Mouse (Mus musculus) gastrocnemius, postnatal 36 days (tissue): ENCODE results near the gene Eepd1. TPM values are rescaled to one million over a fixed set of nuclear protein-coding genes. Genes with fewer than 3 reads are reported as not detected.

Experiments
- DNase-seq, 2 experiments: peaks; one replicate each; pipeline ENCODE4 v3.0.0; 2022
- intact Hi-C: fragments of 180-260 bp; cut with DNase I; formaldehyde crosslinking; loops from one replicate; pipeline ENCODE4 v1.15.1; 2025
- total RNA-seq, 2 experiments: library from RNA; stranded (reverse); gene quantifications; 2 replicates each; pipeline ENCODE4 v1.2.3; 2021

The Eepd1 gene
- total RNA-seq, 2 experiments from 2014 or later, result 78.3 to 94.2 TPM

DNA sequence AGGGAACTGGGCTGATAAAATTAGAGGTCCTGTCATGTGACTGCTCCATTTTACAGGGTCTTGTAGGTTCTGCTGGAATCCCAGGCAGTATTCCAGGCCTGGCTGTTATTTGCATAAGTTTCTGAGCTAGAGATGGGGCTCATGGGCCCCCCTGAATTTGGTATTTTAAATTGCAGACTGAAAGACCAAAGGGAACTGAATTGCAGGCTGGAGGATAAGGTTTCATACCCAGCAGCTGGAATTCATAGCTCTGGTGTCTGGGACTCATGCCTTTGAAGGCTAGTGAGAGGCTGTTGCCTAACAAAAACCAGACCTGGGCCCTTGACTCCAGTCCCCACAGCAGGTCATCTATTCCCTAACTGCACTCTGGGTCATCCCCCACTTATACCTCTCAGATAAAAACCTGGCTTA lies 45.6 kb downstream of the Eepd1 start:
- DNase-seq, result no peak
- intact Hi-C loops, result no loop called here

DNA sequence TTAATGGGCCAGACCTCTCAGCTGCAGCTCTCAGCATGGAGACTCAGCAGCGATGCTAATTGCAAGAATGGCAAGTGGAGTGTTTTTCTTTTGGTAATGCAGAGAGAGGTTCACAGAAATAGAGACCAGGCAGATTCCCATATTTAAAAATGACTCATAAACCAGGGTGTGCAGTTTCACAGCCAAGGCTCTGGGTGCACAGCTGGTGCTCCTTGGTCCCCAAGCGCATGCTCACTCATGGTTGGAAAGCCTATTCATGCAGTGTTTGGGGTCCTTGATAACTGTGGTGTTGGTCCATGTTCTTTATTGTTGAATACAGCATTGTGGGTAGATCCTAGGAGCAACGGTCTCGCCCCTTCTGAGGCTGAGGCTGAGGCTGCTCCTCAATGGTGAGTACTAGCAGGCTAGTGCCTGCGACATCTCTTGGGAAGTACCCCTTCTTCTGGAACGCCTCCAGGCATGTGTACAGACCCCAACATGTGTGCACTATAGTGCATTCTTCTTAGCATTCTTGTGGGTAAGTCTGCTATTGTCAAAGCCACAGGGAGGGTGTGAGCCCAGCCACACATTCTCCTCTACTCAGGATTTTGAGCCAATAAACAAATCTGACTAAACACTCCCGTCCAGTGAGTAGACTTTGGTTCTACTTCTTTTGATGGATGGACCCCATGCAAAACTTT lies 46.2 kb downstream of the Eepd1 start:
- intact Hi-C loops, result no loop called here
- DNase-seq, result no peak

DNA sequence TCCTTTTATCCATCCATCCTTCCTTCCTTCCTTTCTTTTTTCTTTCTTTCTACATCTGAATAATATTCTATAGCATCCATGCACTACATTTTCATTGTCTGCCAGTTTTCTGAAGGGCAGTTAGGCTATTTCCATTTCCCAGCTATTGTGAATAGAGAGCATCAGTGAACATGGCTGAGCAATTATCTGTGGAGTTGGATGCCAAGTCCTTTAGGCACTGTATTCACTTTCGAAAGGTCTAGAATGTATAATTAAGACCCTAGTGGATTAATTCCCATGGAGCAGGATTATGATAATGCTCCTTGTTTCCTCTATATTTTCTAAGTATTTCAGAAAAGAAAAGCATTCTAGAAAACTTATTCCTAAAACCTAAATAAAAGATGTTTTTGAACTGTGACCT lies 50.3 kb downstream of the Eepd1 start:
- no peak for DNase-seq
- intact Hi-C loops, result no loop called here

DNA sequence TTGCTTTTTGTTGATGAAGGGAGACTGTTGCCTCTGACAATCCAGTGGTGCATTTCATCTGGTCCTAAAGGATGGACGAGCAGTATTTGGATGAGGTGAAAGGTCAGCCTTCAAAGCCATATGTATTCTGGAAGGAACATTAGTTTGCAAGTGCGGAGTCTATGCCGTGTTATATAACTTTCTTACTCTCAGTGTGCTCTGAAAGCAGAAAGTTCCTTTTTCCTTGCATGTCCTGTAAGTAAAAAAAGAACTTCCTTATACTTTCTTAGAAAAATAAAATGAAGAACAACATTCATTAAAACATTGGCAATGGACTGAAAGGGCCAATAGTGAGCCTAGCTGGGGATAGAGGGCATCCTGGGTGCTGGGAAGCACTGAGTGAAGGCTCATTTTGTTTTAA lies 50.8 kb downstream of the Eepd1 start:
- no peak for DNase-seq
- intact Hi-C loops, result no loop called here

DNA sequence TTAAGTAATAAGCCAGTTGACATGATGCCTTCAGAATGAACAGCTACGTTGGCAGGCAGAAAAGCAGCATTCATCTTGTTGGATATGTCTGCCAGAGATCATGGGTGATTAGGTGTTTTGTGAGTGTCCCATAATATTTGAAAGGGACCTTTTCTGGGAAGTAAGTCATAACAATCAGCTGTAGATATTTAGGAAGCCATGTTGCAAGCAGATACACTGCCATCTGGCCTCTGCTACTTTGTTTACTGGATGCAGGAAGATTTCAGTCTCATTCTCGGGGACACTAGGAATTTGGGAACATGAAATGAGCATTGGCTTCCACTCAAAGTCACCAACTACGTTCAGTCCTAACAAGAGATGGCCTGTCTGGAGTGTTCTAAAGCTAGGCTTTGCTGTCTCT lies 54.1 kb downstream of the Eepd1 start:
- intact Hi-C loops, result no loop called here
- no peak for DNase-seq

DNA sequence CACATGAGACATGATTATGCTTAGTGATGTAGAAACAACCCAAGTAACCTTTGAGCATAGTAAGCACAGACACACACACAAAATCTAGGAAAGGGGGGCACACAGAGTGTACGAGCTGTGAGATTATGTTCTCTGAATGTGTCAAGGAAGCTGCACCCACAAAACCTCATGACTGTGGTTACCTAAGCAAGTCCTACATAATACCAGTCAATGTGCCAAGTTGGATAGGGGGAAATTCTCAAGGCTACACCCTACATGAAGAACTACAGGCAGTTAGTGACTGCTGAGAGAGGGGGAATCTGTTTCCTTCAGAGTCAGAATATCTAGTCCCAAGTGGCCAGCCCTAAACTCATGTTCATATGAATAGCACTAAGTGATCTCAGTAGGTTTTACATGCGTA lies 58.1 kb downstream of the Eepd1 start:
- no peak for DNase-seq
- intact Hi-C loops, result no loop called here

DNA sequence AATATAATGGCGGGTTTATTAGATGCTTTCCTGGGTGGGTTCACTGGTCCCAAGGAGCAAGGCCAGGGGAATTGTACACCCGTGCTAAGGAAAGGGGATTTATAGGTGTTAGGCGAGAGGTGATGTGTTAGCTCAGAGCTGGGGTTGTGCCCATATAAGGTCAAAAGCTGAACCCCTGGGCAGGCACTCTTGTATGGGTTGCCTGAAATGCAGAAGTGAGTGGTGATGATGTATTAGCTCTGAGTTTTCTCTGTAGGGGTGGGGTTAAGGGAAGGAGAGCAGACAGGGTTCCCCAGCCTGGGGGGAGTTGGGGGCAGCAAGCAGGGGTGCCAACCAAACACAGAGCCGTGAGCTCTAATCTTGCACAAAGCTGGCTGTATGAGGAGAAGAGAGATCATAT lies 60.0 kb downstream of the Eepd1 start:
- no peak for DNase-seq
- intact Hi-C loops, result no loop called here

DNA sequence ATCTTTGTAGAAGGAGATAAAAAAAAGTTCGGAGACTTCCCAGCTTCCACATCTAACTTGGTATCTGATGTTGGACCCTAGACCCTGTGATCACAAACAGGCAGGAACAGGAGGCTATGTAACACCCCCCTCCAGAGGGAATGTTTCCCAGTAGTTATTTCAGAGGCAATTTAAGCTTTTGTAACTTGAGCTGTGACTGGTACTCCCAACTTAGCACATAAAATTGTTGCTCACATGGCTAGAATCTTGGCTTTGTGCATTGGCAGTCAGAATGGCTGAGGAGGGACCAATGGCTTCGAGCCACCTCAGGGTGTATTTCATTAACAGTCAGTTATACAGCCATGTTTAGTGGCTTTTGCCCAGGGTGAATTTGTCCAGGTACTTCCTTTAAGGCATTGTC lies 63.9 kb downstream of the Eepd1 start:
- peak in 1 of 2 experiments; percentile 63 for DNase-seq
- intact Hi-C loops, result loop anchor here (5.0 kb wide), 1 partner anchor 63 kb away; the partner anchor contains the start of gene Eepd1

DNA sequence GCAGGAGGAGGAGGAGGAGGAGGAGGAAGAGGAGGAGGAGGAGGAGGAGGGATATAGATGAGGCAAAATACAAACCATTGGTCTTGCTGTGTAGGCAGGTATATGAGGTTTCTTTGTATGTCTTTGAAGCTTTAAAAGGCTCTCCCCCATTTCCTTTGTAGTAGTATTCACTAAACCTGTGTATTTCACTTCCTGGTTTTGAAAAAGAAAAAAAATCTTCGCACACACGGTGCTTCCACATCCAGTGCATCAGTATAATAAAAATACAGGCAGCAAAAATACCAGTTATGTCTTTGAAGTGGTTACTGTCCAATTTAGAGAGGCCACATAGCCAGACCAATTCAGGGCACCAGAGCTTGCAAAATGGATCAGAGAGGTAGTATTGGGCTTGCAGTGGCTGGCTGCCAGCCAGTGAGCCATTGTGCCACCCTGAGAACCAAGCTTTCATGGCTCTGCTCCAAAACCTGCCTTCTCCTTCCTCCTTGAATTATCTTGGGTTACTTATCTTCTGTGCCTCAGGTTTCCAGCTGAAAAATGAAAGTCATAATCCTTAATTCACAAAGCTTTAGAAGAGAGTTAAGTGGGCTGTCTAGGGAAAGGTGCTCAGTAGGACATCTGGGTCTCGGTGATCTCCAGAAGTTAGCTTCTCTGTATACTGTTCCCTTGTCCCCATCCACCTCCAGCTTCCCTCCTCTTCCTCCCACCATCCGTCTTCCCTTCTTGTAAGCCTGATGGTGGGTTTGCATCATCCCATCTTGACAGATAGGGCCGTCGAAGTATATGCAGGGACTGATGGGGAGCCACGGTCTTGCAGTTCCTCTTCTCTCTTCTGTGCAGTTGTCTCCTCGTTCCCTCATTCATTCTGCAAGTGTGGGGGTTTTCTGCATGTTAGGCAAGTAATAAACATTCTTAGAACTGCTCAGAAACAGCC lies 68.0 kb downstream of the Eepd1 start:
- no peak for DNase-seq
- intact Hi-C loops, result loop anchor here (5.0 kb wide), 1 partner anchor 67 kb away; the partner anchor contains the start of gene Eepd1

DNA sequence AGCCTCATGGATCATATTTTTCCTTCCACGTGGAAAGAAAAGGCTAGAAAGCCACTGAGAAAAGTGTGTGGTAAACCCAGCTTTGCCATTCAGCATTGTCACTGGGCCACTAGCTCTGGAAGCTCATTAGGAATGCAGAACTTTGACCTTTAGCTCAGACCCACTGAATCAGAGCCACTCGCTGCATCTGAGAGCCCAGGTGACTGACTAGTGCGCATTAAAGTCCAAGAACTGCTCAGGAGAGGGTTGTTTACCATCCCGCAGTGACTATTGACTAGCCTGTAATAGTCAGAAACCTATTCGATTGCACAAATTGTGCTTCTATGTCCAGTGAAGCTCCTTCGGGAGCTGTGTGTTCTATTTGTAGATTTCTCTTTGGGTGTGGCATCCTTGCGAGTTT lies 68.8 kb downstream of the Eepd1 start:
- intact Hi-C loops, result no loop called here
- no peak for DNase-seq

DNA sequence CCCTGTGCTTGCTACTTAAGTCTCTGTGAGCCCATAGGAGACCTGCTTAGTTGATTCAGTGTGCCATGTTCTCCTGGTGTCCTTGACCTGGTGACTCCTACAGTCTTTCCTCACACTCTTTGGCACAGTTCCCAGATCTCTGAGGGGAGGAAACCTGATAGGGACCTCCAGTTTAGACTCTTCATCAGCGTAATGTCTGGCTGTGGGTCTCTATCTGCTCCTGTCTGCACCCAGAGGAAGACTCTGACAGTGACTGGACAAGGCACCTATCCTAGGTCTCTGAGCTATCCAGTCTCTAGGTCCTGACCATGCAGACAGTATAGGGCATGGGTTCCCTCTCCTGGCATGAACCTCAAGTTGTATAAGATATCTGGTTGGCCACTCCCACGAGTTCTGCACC lies 71.2 kb downstream of the Eepd1 start:
- intact Hi-C loops, result no loop called here

DNA sequence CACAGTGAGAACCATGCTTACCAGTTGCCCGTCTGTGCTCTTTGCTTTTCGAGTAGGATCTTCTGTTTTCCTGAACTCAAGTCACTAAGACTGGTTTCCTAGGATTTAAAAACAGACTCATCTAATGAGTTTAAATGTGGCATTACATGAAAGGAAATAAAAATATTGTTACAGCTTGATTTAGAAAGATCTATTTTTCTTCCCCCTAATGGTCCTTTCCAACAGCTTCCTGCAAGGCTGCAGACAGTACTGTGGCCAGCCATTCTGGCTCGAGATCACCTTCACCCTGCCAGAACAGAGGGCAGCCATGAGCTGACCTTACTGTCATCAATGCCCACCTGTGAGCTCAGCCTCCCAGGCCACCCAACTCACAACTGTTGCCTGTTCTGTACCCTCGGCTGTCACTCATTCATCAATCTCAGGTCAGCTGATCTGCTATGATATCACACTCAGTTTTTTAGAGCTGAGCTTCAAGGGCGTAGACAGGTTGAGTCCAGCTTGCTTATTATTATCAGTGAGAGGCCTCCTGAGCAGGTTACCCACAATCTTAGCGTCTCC lies 73.0 kb downstream of the Eepd1 start:
- intact Hi-C loops, result no loop called here
- peak in 1 of 2 experiments; percentile 45 for DNase-seq

More for the DNA sequence above, 71.2 kb downstream of the Eepd1 start:
- no peak for DNase-seq

DNA sequence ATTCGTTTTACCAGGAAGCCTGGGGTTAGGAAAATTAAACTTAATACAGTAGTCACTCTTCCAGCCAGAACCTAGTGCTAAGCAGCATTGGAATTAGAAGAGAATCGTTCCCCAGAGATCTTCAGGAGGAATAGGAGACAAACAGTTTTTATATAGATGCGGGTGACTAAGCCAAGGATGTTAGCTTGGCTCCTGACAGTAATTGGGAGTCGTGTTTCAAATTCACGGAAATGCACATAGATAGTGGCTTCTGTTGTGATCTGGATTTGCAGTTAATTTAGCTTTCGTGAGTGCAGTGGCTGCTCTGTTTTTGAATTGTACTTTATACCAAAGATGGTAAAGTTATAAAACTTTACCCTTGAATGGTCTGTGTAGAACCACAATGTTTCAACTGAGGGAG lies 73.9 kb downstream of the Eepd1 start:
- intact Hi-C loops, result no loop called here
- DNase-seq, result no peak

DNA sequence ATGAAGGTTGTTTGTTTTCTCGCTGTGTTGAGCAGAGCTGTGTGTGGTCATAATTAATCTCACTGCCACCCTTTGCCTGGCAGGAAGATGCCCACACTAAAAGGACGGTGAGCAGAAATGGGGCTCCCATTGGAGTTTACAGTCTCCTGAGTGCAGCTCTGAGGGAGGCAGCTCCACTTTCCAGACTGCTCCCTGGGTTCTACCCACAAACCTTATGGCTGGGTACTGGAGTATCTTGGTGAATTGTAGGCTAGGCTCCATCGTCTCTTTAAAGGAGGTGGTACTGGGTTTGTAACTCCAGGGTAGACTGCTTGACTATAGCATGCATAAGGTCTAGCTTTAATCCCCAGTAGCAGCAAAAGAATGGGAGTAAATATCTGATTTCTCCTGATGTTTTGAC lies 74.7 kb downstream of the Eepd1 start:
- intact Hi-C loops, result no loop called here
- no peak for DNase-seq

DNA sequence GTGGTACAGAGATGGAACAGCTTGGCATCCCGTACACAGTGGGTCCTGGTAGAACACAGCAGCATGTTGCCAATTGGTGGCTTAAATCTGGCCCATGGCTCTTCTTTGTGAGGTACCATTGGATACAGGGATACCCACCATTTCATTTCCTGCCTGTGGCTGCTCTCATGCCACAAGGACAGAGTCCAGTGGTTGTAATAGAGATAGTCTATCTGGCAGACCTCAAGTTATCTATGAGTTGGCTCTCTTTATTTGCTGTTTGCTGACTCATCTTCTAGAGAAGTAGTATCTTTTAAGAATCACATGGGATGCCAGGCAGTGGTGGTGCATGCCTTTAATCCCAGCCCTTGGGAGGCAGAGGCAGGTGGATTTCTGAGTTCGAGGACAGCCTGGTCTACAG lies 76.0 kb downstream of the Eepd1 start:
- intact Hi-C loops, result no loop called here
- no peak for DNase-seq

DNA sequence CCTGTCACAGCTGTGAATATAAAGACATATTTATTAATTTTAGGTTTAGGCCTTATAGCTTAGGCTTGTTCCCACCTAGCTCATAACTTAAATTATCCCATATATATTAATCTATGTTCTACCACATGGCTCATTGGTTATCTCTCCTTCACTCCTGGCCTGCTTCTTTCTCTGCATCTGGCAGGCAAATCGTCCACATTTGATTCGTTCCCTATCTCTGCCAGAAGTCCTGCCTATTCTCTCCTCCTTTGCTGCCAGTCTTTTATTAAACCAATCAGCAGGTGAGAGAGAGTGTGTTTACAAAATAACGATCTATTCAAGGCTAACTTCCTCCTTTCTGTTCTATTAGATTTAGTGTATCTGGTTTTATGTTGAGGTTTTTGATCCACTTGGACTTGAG lies 77.5 kb downstream of the Eepd1 start:
- DNase-seq, result no peak
- intact Hi-C loops, result no loop called here

DNA sequence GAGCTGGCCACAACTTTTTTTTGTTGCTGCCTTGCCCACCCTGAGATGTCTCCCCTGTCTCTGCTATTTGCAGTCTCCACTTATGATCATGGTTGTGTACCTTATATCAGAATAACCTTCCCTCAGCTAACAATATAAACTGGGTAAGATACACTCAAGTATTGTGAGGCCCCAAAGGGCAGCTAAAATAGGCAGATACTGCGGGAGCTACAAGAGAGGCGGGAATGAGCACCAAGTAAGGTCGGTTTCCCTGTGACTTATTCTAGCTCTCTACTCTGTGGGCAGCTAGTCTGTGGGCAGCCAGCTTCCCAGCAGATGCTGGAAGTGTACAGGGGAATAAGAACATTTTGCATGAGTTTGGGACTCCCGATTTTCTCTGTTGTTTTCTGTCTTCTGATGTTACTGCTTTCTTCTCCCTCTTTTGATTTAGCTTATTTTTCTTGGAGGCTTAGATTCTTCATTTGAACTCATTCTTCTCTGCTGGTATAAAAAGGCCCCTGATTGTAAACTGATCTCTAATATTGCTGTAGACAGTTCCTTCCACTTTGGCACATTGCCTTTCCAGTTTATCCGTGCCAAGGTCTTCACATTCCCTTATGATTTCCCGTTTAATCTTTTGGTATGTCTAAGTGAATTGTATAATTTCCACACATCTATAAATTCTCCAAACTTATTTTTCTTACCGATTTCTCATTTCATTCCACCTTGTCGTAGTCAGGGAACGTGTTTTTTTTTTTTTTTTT lies 78.8 kb downstream of the Eepd1 start:
- intact Hi-C loops, result no loop called here
- no peak for DNase-seq

DNA sequence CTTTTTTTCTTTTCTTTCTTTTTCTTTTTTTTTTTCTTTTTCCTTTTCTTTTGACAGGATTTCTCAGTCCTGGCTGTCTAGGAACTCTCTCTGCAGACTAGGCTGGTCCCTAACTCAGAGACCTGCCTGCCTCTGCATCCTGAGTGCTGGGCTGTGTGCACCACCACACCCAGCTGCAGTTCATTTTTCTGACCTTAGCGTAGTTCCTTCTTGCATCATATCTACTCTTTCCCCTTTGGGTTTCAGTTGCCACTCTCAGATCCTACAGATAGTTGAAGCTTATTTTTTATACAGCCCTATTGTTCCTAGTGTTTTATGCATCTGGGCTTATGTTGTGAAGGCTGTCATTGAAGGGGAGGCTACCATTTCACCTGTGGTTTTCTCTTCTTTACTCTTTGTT lies 79.8 kb downstream of the Eepd1 start:
- DNase-seq, result no peak
- intact Hi-C loops, result no loop called here

DNA sequence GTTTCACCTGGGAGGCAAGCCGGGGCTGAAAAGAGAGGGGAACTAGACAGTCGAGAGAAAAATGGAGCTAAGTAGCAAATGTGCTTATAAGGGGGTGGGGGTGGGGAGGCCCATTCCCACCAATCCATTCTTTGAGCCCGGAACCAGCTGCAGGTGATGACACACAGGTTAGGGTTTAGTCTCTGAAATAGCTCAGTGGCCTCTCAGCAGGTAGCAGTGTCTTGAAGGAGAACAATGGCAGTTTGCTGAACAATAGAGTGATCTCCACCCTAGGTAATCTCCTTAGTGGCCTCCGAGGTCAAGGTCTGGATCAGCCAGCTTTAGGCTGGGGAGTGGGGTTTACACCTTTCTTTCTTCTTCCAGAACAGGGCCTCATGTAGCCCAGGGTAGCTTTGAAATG lies 82.5 kb downstream of the Eepd1 start:
- intact Hi-C loops, result no loop called here
- no peak for DNase-seq

DNA sequence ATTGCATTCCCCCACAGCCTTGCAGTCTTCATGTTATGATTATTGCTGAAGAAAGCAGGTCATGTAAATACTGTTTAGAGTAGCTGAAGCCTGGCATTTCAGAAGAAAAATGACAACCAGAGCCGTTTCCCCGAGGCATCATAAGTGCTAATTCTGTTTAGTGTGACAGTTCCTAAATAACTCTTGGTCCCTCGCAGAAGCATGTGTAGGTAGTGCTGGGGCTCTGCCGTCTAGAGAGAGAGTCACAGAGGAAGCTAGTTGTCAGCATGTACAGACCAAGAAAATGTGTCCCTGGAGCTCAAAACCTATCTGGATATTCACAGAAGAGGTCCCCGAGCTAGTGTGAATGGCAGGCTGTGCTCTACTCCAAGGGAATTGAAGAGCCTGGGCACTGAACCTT lies 85.7 kb downstream of the Eepd1 start:
- DNase-seq, result no peak
- intact Hi-C loops, result no loop called here

DNA sequence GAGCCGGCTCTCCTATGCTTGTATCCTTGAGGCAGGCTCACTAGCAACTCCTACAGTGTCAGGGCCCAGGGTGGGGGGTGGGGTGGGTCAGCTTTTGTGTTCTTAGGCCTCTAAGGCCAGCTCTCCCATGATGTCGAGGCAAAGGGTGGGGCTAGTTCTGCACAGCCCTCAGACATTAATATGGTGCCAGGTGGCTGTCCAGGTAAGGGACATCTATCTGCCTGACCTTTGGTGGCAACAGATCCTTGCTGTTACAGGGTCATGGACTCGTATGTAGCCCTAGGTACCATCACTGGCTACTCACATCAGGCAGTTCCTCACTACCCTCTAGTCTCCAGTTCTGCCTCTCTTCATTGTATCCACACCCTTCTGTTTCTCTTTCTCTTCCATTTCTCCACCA lies 87.4 kb downstream of the Eepd1 start:
- DNase-seq, result no peak
- intact Hi-C loops, result no loop called here
